Comparison of ENCODE assay signal across 19 mouse cellular contexts in genomic region chr16:35813119-35813518, GRCm38 (mm10). TPM values are rescaled to one million over a fixed set of nuclear protein-coding genes. Genes with fewer than 3 reads are reported as not detected.
DNase-seq lines count a peak whose midpoint lies in the region; ATAC-seq lines count a peak whose summit lies in the region.
"Had no signal": no experiment of that assay in that cellular context is flagged by ENCODE, and none has a peak within 500 bp of the region (broad histone marks: within the 10 kb centered on the region; RNA-seq: fewer than 3 reads in every experiment).

No protein-coding gene starts in this region.

- no peaks in the 10 kb centered on the region for H3K36me3 ChIP-seq in intestine, embryonic 16.5 days (ENCODE audit: control insufficient read depth, insufficient read depth, low read length)
- peaks cover 25% of the 10 kb centered on the region for H3K36me3 ChIP-seq in forebrain, embryonic 10.5 days (replicated peaks)

- WGBS in intestine, embryonic 16.5 days = 50% methylated on average over 3 of the region's 3 CpGs
- 94% methylated on average over 3 of the region's 3 CpGs for WGBS in forebrain, embryonic 10.5 days

- H3K4me1 ChIP-seq in intestine, embryonic 16.5 days (ENCODE audit: control insufficient read depth, insufficient read depth, low read length) = 0 out of 2 replicates have a peak, but pooled peaks cover 3% of the 10 kb centered on the region
- no peaks in the 10 kb centered on the region for H3K4me1 ChIP-seq in forebrain, embryonic 10.5 days
- H3K4me1 ChIP-seq: embryonic facial prominence, embryonic 10.5 days; heart, embryonic 13.5 days; hindbrain, embryonic 12.5 days had no signal

- peak; percentile 92 for ATAC-seq in intestine, embryonic 16.5 days
- ATAC-seq: activated CD4-positive, CD25-positive, alpha-beta regulatory T cell, adult 4 months; forebrain, embryonic 14.5 days; hindbrain, embryonic 16.5 days had no signal

- H3K27me3 ChIP-seq in intestine, embryonic 16.5 days (replicated peaks; ENCODE audit: control insufficient read depth, insufficient read depth, low read length) = no peaks in the 10 kb centered on the region
- H3K27me3 ChIP-seq in forebrain, embryonic 10.5 days (ENCODE audit: poor library complexity, severe bottlenecking) = no peaks in the 10 kb centered on the region
- H3K27me3 ChIP-seq: heart, embryonic 13.5 days; hindbrain, embryonic 12.5 days had no signal

- peak; percentile 31 for DNase-seq in 3T3-L1 (ENCODE audit: low read depth, low spot score)
- peak; percentile 17 for DNase-seq in 416B (ENCODE audit: low read depth)
- DNase-seq in yolk sac, embryonic 10.5 days (ENCODE audit: low spot score) = peak; percentile 49
- no peak for DNase-seq in gastrocnemius, adult 18-20 months (ENCODE audit: low spot score)
- no peak for DNase-seq in forebrain, embryonic 10.5 days (ENCODE audit: extremely low spot score, low spot score)
- DNase-seq: adrenal gland, postnatal 14 days; cerebellum, adult 11-12 months; cerebellum, adult 9-11 months; cerebellum, postnatal 36 days; gastrocnemius, postnatal 36 days; heart, adult 11 months; heart, postnatal 36 days had no signal

- no peak overlapping the region for H3K9ac ChIP-seq in intestine, embryonic 16.5 days (ENCODE audit: low read depth, low read length)
- H3K9ac ChIP-seq: heart, embryonic 13.5 days; hindbrain, embryonic 12.5 days had no signal

- peak overlapping the region; percentile 9; the same call in 1 of the 2 replicates for H3K4me2 ChIP-seq in intestine, embryonic 16.5 days (ENCODE audit: low read depth, low read length)
- H3K4me2 ChIP-seq: heart, embryonic 13.5 days; hindbrain, embryonic 12.5 days had no signal

- H3K4me3 ChIP-seq in intestine, embryonic 16.5 days (ENCODE audit: low read length) = no peak overlapping the region
- no peak overlapping the region for H3K4me3 ChIP-seq in forebrain, embryonic 10.5 days
- H3K4me3 ChIP-seq: embryonic facial prominence, embryonic 10.5 days; heart, embryonic 13.5 days; hindbrain, embryonic 12.5 days had no signal

- H3K9me3 ChIP-seq in intestine, embryonic 16.5 days (ENCODE audit: control insufficient read depth, low read length) = no peaks in the 10 kb centered on the region
- no peaks in the 10 kb centered on the region for H3K9me3 ChIP-seq in forebrain, embryonic 10.5 days
- H3K9me3 ChIP-seq: embryonic facial prominence, embryonic 10.5 days; heart, embryonic 13.5 days; hindbrain, embryonic 12.5 days had no signal

- peak overlapping the region; percentile 41; the same call in 1 of the 2 replicates for H3K27ac ChIP-seq in intestine, embryonic 16.5 days (ENCODE audit: low read length)
- no peak overlapping the region for H3K27ac ChIP-seq in forebrain, embryonic 10.5 days
- H3K27ac ChIP-seq: embryonic facial prominence, embryonic 10.5 days; heart, embryonic 13.5 days; hindbrain, embryonic 12.5 days had no signal

RNA-seq across cellular contexts. Expression of gene Hspbap1, which starts 42.9 kb away (rescaled TPM):
- polyA plus RNA-seq in intestine, embryonic 16.5 days (2015; fragmentation: Nextera tagmentation; extraction: Ambion mirVana) = 14.6 and 15.9 TPM in 2 replicates
- total RNA-seq in gastrocnemius, adult 18-20 months (2021) = 1 to 10 TPM; 3.5 to 4.3 TPM
- polyA plus RNA-seq in forebrain, embryonic 10.5 days (2016; fragmentation: Nextera tagmentation; extraction: Ambion mirVana) = 28.7 and 29.9 TPM in 2 replicates

RNA-seq across cellular contexts. Expression of gene Dirc2, which starts 44.0 kb away (rescaled TPM):
- polyA plus RNA-seq in intestine, embryonic 16.5 days (2015; fragmentation: Nextera tagmentation; extraction: Ambion mirVana) = 7.8 and 11.8 TPM in 2 replicates
- total RNA-seq in gastrocnemius, adult 18-20 months (2021) = 10 to 100 TPM; 61.7 to 65.1 TPM
- polyA plus RNA-seq in forebrain, embryonic 10.5 days (2016; fragmentation: Nextera tagmentation; extraction: Ambion mirVana) = 9.3 and 10.4 TPM in 2 replicates

RNA-seq across cellular contexts. Expression of gene Parp14, which starts 58.2 kb away (rescaled TPM):
- polyA plus RNA-seq in intestine, embryonic 16.5 days (2015; fragmentation: Nextera tagmentation; extraction: Ambion mirVana) = 2.2 TPM in 2 replicates
- total RNA-seq in gastrocnemius, adult 18-20 months (2021) = 1 to 10 TPM; 2.1 to 3.5 TPM
- polyA plus RNA-seq in forebrain, embryonic 10.5 days (2016; fragmentation: Nextera tagmentation; extraction: Ambion mirVana) = 0.11 and 0.17 TPM in 2 replicates

Comparison
In these comparisons a context has a peak if more than half of its experiments do, and no peak if none do; other contexts are left out.
1. DNase-seq: peak in 3T3-L1 (single experiment), 416B (single experiment) and yolk sac, embryonic 10.5 days (single experiment); none in gastrocnemius, adult 18-20 months (single experiment) and forebrain, embryonic 10.5 days (single experiment).